Mouse (Mus musculus): ENCODE results near the gene Cfap45.
A peak's percentile ranks its signal among the peaks of the same experiment; 100 is the strongest.

Cfap45 gene

DNA sequence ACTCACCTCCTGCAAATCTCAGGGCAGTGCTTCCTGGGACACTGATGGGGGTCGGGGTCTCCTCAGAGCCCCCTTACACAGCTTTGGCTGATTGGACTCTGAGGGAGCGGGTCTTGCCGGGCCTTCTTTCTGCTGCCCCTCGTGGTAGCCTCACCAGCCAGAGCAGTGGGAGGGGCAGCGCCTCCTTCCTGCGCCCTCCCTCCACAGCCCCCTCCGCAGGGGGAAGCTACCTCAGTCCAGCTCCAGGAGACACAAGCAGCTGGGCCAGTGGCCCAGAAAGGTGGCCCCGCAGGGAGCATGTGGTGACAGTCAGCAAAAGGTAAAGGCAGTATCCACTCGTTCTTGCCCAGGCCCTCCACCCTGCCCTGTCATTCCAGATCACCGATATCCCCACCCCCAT lies 23.2 kb upstream of the Cfap45 start:
- DNase-seq, result no peak

DNA sequence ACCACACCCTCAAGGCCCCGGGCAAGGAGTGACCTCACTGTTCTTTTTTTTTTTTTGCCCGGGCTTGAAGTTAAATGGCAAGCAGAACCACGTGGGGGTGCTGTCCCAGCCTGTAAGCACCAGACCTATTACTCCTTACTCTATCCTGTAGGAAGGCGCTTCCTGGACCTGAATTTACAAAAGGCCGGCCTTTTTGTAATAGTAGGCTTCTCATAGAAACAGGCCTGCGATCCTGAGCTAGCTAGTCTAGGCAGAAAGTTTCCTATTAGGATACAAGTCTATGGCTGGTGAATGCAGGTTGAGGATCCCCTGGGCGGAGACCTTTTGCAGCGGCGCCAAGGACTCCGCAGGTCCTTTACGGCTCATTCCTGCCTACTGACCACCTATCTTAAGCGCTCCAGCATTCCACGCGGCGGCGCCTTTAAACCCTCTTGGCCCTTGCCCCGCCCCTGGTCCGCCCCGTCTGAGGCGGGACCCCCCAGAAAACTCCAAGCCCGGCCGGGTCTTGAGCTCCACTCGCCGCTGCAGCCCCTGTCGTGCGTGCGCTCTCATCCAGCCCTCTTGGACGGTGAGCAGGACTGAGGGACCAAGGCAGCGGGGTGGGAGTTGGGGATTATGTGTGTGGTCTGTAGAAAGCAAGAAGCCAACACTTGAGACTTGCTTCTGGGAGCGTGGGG lies 20.7 kb upstream of the Cfap45 start, which contains the start of gene Tagln2:
Gene Tagln2, plus strand, starts transcription at position 283 of the 677 bp plus-strand sequence.
- peak in 1 of 2 experiments; percentile 27 for DNase-seq

DNA sequence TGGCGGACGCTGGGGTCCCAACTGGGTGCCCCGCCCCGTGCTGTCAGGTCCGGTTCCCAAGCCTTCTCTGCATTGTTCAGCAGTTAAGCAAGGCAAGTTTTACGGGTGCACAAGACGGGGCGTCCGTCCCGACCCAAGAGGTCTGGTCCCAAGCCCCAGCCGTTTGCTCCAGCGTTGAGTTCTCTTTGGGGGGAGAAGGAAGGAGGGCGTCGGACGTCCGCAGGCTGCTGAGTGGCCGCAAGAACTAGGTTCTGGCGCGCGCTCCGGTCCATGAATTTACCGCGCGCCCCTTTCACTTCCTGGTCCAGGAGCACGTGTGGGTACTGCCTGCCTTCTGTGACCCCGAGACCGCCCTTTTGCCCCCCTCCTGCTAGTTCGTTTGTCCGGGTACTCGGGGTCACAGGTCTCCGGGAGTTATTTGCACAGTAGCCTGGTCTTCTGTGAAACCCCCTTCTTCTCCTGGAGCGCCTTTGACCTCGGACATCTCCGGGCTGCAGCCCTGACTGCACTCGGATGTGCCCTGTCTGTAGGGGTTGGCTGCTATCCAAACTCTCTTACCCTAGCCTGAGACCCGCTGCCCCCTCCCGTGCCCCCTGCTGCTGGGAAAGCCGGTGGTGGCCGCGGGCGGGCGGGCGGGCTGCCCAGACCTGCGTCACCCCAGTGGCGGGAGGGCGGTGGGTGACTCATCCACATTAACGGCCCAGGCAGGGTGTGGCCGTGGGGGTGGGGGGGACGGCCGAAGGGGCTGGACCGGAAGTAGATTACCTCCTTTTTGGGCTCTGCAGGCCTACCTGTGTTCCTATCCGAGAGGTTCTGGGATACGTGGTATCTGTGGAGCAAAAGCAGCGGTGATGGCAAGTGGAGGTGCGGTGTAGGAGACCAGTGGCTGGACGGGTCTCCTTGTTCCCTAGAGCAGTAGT lies 19.9 kb upstream of the Cfap45 start:
- DNase-seq, result peak in 1 of 2 experiments; percentile 33

DNA sequence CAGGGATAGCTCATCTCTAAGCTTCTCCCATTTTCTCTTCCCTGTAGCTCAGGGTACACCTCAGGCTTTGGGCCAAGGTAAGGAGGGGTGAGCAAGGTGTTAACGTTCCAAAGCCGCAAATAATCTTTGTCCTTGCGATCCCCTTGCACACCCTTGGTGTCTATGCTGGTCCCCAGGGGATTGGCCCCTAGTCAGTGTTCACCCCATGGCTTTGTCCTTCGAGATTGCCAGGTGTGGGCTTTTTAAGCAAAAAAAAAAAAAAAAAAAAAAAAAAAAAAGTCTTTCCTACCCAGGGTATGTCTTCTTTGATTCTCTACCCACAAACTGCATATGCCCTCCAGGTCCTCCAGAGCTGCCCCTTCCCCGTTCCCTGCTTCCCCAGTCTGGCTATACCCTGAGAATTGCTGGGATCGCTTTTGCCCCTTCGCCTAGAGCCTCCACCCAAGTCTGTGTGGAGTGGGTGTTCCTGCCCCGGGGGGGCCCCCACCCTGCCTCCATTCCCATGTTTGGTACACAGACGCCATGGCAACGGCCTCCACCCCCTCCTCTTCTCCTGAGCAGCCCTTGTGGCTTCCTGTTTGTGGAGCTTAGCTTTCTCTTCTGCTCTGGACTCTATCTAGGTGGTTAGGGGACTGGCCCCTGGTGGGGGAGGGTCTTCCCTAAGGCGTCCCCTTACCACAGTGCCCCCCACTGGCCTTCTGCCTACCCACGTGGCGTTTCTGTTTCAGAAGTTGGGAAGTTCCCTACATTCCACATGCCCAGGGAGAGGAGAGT lies 19.0 kb upstream of the Cfap45 start:
- DNase-seq, result no peak

DNA sequence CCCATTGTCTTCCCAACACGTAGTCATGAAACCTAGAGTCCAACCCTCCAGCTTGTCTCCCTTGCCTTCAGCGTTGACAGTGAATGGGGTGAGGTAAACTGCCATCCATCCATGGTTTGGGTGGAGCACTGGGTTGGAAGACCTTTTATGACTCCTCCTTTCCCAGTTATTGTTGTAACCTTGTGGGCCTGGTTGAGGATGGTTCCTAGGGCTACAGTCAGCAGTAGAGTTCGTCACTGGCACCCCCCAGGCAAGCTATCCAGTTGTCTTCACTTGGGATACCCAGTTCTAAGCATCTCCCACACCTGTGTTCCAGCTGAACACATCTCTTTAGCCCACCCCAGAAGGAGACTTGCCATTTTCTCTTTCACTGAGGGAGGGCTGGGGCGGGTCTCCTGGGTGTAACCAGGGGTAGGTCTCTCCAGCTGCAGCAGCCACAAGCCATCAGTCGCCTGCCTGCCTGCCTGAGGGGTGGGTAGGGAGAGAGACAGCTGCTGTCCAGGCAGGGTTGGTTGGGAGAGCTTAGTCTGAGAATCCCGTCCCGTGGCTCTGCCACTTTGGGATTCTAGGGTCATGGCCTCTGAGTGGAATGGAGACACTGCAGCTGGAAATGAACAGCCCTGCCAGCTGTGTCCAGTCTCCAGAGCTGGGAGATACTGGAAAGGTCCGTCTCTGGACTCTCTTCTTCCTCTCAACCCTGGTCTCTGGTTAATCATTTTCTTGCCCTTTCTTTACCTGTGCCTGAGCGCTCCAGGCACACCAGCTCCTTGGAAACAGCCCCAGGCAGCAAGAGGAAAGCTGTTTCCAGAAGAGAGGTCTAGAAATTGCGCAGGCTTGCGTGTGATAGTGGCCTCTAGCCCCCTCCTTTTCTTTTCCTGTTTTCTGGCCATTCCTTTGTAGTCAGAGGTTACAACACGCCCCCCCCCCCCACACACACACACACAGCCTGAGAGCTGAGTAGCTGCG lies 18.2 kb upstream of the Cfap45 start:
- no peak for DNase-seq

DNA sequence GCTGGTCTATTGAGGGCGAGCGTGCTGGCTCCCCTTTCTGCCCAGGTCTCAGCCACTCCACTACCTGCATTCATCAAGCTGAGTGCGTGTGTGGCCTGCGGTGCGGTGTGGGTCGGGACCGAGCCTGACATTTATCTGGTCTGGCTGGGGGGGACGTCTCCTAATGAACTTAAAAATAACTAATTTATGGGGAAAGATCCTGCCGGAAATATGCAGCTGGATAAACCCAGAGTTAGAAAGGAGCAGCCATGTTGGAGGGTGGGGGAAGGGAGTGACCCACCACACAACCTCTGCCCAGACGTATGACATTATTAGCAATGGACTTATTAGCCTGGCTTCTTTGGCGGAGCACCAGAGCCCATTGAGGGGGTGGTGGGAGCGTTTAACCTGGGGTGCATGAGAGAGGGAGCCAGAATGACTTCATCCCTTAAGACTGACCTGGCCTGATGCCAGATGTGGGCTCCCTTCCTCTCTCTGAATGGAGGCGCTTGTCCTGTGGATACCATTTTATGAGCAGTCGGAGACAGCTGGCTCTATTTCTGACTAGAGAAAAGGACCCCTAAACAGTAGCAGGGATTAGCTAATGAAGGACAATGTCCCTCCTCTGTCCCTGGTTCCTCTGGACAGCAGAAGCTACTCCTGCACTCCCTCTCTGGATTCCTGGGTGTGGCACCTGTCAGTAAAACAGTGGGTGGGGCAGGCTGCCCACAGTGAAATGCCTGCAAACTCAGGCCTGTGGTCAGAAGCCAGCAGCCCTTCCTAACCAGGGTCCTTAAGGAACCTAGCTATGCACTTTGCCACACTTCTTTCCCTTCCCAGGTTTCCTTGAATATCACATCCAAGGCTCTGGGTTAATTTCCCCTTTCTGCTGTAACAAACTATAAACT lies 17.2 kb upstream of the Cfap45 start:
- peak in 1 of 2 experiments; percentile 44 for DNase-seq

DNA sequence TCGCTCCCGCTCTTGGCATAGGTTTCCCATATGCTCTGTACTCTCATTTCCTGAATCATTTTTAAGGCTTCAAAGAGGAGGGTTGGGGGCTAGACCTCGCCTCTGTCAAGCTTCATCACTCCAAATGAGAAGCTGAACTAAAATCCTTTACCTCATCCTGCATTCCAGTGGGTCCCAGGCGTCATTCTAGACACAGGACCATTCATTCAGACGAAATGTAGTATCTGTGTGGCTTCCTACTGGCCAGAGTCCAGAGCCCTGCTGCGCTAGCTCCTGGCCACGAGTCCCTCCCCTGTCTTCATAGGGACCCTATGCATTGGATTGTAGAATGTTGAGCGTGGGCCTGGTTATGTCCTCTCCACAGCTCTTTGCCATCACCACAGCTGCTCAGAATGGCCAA lies 15.8 kb upstream of the Cfap45 start:
- DNase-seq, result no peak

DNA sequence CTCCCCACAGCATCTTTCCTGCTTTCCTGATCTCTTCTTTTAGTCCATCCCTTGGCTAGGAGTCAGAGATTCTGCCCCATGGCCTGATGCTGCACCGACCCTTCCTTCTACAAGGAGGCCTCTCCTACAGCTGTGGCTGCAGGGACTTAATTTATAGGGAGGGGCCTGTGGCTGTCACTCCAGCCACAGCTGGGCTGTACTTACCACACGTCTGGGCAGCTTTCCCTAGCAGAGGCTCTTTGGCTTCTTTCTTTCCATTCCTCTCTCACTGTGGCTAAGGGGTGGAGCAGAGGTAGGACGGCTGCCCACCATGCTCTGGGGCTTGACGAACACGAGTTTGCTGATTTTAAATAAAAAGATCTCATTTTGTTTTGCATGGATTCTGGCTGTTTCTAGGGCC lies 13.6 kb upstream of the Cfap45 start:
- no peak for DNase-seq

DNA sequence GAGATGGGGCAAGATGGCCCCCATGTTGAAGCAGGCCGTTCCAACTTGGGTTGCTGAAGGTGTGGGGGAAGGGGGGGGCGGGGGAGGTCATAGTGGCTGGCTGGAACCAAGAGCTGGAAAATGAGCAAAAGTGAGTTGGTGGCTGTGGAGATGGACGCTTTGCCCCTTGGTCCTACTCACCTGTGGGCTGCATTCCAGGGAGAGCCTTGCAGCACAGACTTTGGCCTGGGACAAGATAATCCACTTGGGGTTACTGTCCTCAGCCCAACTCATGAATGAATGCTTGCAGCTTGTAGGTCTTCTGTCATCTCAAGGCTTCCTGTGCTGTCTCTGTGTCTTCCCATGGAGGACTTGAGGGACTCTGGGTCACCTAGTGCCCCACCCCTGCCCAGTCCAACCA lies 12.9 kb upstream of the Cfap45 start:
- no peak for DNase-seq

DNA sequence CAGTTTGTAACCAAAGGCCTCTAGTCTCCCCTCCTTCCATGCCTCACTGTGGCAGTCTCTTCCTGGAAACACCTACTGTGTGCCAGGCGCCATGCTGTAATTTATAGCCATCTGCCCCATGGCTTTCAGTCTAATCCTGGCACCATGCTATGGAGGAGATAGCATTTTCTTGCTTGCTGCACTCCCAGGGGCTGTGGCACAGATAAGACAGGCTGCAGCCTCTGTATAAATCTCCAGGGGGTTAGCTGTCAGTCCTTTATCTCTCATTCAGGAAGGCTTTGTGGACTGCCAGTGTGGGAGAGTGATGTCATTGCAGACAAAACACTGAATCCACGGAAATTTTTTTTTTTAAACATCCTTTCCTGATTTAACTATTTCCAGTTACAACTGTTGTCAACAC lies 12.4 kb upstream of the Cfap45 start:
- DNase-seq, result no peak

DNA sequence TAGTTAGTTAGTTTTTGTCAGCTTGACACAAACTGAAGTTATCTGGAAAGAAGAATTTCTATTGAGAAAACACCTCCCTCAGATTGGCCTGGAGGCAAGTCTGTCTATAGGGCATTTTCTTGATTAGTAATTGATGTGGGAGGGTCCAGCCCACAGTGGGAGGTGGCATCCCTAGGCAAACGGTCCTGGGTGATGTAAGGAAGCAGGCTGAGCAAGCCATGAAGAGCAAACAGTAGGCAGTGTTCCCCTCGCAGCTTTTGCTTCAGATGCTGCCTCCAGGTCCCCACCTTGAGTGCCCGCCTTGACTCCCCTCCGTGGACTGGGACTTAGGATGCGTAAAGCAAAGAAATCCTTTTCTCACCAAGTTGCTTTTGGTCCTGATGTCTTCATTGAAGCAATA lies 11.4 kb upstream of the Cfap45 start:
- DNase-seq, result no peak

DNA sequence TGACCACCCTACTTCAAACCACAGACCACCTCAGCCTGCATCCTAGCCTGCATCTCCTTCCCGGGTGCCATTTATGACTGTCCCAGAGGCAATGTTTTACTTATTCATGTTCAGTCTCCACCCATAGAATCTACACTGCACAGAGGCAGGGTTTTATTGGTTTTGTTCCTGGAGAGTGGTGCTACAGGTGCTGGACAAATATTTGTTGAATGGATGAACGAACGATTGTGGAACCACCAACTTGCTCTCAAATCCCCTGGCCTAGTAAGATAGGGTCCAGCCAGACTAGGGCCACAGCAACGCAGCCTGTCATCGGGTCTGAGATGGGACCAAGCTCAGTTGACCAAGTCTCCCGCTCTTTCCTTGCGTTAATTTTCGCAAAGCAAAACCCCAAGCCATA lies 10.6 kb upstream of the Cfap45 start:
- DNase-seq, result no peak

DNA sequence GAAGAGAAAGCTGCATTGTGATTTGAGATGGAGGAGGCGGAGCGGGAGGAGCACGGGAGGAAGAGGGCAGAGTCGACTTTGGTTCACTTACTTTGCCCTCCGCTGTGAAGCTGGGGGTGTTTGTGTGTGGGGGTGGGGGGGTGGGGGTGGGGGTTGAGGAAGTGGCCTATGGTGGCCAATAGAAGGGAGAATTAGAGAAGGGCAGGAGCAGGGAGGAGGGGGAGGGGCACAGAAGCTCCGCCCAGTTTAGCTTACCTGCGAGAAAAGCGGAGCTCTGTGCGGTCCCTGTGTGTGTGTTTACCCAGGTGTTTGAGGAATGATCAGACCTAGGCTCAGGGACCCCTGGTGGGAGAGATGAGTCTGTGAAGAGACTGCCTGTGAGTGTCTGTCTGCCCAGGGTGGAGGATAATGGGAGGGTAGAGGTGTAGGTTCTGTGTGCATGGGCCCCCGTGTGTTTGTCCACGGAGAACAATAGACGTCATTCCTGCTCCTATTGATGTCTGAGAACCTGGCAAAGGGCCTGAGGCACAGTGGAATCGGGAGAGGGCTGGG lies 10.1 kb upstream of the Cfap45 start:
- no peak for DNase-seq

DNA sequence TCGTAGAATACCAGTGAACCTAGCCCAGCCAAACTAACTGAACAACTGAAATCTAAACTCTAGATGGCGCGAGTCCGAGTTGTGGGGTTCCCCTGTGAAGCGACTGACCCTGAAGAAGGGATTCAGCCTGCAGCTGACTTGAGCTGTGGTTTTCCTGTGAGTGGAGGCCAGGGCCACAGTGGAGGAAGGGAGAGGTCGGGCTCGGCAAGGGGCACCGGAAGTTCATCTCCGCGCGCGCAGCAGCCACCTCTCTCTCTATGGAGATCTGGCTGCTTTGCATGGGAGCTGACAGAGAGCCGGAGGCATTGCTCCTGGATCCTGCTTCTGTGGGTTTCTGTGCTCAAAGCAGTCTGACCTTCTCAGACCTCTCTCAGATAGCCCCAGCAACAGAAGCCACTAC lies 7.6 kb upstream of the Cfap45 start:
- no peak for DNase-seq

DNA sequence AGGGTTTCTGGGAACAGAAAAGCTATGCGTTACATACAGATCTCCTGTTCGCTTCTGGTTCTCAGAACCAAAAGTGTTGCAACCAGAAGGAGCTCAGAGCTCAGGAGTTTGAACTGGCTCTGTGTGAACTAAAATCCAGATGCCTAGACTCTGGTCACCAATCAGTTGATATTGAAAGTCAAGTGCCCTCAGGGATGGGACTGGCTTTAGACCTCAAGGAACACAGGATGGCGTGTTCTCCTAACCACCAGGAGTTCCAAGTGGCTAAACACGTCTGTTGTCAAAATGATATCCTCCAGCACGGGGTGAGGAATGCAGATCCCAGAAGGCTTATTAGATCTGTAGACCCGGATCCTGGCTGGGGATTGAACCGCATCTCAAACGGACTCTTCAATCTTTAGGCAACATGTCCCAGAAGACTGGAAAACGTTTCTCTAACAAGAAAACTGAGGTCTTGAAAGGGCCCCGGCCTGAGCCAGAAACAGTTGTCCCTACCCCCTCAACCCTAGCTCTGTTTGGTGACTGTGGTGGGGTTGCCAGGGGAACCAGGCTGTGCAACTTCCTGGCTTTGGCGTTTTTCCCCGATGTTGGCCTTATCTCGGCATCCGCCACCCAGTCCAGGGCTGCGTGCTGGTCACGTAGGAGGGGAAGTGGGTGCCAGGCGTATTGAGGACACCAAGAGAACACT lies 6.9 kb upstream of the Cfap45 start:
- no peak for DNase-seq

DNA sequence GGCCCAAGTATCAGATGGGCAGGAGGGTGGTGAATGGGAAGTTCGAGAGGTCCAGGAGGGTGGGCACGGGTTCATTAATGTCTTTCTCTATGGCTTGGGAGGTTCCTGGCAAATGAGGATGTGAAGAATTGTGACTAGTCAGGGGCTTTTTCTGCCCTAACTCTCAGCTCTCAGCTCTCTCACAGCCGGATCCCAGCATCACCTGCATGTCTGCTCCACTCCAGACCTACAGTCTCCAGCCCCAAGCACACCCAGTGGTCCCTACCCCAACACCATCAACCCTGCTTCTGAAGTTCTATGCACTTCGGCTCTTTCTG lies 6.4 kb upstream of the Cfap45 start:
- DNase-seq, result no peak

DNA sequence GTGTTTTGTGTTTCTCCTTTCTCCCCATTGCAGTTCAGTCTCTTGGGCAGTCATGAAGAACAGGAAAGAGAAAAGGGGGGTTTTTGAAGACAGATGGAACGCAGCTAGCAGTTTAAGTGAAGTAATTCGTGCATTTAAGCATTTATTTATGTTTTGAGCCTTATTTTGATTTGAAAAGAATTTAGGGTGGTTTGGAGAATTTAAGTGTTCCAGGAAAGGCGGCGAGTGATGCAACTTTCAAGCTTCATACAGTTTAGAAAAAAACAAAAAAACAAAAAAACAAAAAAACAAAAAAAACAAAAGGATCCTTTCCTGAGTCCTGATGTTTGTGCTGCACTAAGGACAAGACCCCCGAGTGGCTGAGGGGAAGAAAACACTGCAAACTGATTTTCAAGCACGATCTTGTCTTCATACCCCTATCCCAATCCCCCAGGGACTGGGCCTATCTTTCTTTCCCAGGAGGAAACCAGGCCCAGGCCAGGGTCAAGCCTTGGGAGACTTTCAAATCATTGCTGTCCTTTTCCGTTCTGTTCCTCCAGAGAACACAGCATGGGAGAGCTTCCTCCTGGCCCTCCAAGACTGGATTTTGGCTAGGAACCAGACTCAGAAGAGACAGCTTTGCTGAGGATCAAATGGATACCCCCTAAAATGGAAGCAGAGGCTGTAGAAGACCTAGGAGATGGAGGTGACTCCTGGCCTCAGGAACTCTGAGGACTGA lies 5.9 kb upstream of the Cfap45 start:
- DNase-seq, result no peak

DNA sequence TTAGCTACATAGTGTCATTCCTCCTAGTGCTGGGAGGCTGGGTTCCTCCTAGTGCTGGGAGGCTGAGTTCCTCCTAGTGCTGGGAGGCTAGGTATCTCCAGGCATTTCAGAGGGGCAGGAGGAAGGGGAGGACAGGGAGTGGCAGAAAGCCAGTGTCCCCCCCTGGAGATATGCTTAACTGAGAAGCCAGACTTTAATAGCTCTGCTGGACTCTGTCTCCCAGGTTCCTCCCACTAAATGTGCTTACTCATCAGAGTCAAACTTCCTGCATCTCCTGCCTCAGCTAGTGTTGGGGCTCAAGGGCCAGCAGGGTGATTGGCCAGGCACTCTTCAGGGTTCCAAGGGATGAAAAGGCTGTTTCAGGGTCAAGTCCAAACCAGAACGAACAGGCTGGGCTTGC lies 5.2 kb upstream of the Cfap45 start:
- no peak for DNase-seq

DNA sequence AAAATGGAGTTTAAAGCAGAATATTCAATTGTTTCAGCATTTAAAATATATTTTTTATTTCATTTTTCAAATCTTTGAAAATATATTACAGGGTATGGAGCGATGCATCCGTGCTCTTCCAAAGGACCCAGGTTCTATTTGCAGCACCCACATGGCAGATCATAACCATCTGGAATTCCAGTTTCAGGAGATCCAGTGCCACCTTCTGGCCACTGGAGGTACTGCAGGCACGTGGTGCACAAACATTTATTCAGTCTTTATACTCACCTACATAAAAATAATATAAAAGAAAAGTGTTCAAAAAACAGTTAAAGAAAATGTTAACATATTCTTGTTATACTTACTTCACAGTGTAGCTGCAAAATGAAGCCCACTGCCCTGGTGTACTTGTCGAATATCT lies 2.6 kb upstream of the Cfap45 start:
- peak in 1 of 2 experiments; percentile 33 for DNase-seq

DNA sequence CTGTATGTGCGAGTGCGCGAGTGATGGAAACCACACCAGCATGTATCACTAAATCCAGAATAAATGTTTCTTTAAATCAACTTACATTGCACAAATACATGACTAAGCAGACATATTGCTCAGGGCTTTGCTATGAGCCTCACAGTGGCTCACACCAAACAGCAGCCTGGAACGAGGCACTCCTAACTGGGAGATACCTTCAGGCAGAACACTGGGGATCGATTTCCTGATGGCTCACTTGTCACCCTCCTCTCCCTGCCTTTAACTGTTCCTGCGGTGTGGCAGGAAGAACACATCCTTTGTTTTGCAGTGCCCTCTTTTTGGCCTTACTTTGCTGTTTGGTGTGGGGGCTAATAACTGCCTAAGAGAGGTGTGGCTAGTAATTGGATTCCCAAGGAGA lies 957 bp upstream of the Cfap45 start:
- DNase-seq, result no peak

Measured in cerebellum, postnatal 14 days (tissue).